Mouse (Mus musculus): ENCODE data around the gene Olfr221. TPM values are rescaled to one million over a fixed set of nuclear protein-coding genes. Genes with fewer than 3 reads are reported as not detected.
"Not testable (repeated sequence)": the region's sequence is repeated elsewhere in the genome, so short reads cannot be mapped to it uniquely, and the experiment has no call there.

The Olfr221 gene
- not detected for total RNA-seq (2018; cell fraction: chromatin; rRNA removed)
- total RNA-seq (2018; cell fraction: cytosol; rRNA removed) = not detected
- not detected for total RNA-seq (2018; cell fraction: nucleus; rRNA removed)
- polyA plus RNA-seq (2018) = not detected in 3 replicates

- 0% methylated on average over 2 of the region's 3 CpGs for WGBS (ENCODE audit: missing documents)
- H3K4me3 ChIP-seq (ENCODE audit: inconsistent target); H3K79me2 ChIP-seq (ENCODE audit: inconsistent target); H3K36me3 ChIP-seq (ENCODE audit: inconsistent target): not testable (repeated sequence)
- H3K27ac ChIP-seq = 0 out of 2 replicates have a peak within 1 kb of the TSS, but pooled peaks have one; percentile 27
Measured at GRCm38 (mm10) chr14:52042359-52042758, at the start of gene Olfr221. TSS of gene Olfr221 (minus strand) at chr14:52042459.

- Histone ChIP-seq H3K27ac (no peak overlapping the region), H3K36me3 (ENCODE audit: inconsistent target) (peaks cover 39% of the 10 kb centered on the region), H3K4me3 (ENCODE audit: inconsistent target) (no peak overlapping the region), H3K79me2 (ENCODE audit: inconsistent target) (peaks cover 95% of the 10 kb centered on the region)
Measured at GRCm38 (mm10) chr14:52083083-52083482, 40.8 kb upstream of the Olfr221 start.

GRCm38 (mm10) chr14:52071599-52072137 lies 29.4 kb upstream of the Olfr221 start:
- WGBS (ENCODE audit: missing documents) = 94% methylated on average over 15 of the region's 15 CpGs
- no peak overlapping the region for H3K27ac ChIP-seq
- H3K4me3 ChIP-seq (ENCODE audit: inconsistent target) = no peak overlapping the region
- peaks cover 28% of the 10 kb centered on the region for H3K36me3 ChIP-seq (ENCODE audit: inconsistent target)
- H3K79me2 ChIP-seq (ENCODE audit: inconsistent target) = no peaks in the 10 kb centered on the region

GRCm38 (mm10) chr14:52066135-52066534 lies 23.9 kb upstream of the Olfr221 start:
- Histone ChIP-seq H3K36me3 (ENCODE audit: inconsistent target) (no peaks in the 10 kb centered on the region), H3K4me3 (ENCODE audit: inconsistent target) (no peak overlapping the region), H3K79me2 (ENCODE audit: inconsistent target) (no peaks in the 10 kb centered on the region), H3K27ac (no peak overlapping the region)
- 86% methylated on average over 4 of the region's 4 CpGs for WGBS (ENCODE audit: missing documents)

GRCm38 (mm10) chr14:52061798-52062197 lies 19.5 kb upstream of the Olfr221 start:
- H3K27ac ChIP-seq = no peak overlapping the region
- H3K4me3 ChIP-seq (ENCODE audit: inconsistent target) = no peak overlapping the region
- no peaks in the 10 kb centered on the region for H3K36me3 ChIP-seq (ENCODE audit: inconsistent target)
- 95% methylated on average over 8 of the region's 8 CpGs for WGBS (ENCODE audit: missing documents)
- no peaks in the 10 kb centered on the region for H3K79me2 ChIP-seq (ENCODE audit: inconsistent target)

GRCm38 (mm10) chr14:52060800-52061199 lies 18.5 kb upstream of the Olfr221 start:
- Histone ChIP-seq H3K27ac (no peak overlapping the region), H3K36me3 (ENCODE audit: inconsistent target) (no peaks in the 10 kb centered on the region), H3K4me3 (ENCODE audit: inconsistent target) (no peak overlapping the region), H3K79me2 (ENCODE audit: inconsistent target) (no peaks in the 10 kb centered on the region)
- WGBS (ENCODE audit: missing documents) = 100% methylated on average over 1 of the region's 1 CpGs

GRCm38 (mm10) chr14:52059982-52060381 lies 17.7 kb upstream of the Olfr221 start:
- WGBS (ENCODE audit: missing documents) = 58% methylated on average over 4 of the region's 4 CpGs
- H3K79me2 ChIP-seq (ENCODE audit: inconsistent target) = no peaks in the 10 kb centered on the region
- H3K4me3 ChIP-seq (ENCODE audit: inconsistent target) = no peak overlapping the region
- no peak overlapping the region for H3K27ac ChIP-seq
- no peaks in the 10 kb centered on the region for H3K36me3 ChIP-seq (ENCODE audit: inconsistent target)

- H3K36me3 ChIP-seq (ENCODE audit: inconsistent target); H3K27ac ChIP-seq; H3K79me2 ChIP-seq (ENCODE audit: inconsistent target); H3K4me3 ChIP-seq (ENCODE audit: inconsistent target): not testable (repeated sequence)
- 83% methylated on average over 3 of the region's 3 CpGs for WGBS (ENCODE audit: missing documents)
Measured at GRCm38 (mm10) chr14:52052720-52053119, 10.5 kb upstream of the Olfr221 start.

GRCm38 (mm10) chr14:52045966-52046565 lies 3.8 kb upstream of the Olfr221 start:
- no peak overlapping the region for H3K27ac ChIP-seq
- H3K79me2 ChIP-seq (ENCODE audit: inconsistent target) = no peaks in the 10 kb centered on the region
- WGBS (ENCODE audit: missing documents) = 96% methylated on average over 9 of the region's 9 CpGs
- H3K4me3 ChIP-seq (ENCODE audit: inconsistent target) = no peak overlapping the region
- no peaks in the 10 kb centered on the region for H3K36me3 ChIP-seq (ENCODE audit: inconsistent target)

- Histone ChIP-seq H3K4me3 (ENCODE audit: inconsistent target) (no peak overlapping the region), H3K79me2 (ENCODE audit: inconsistent target) (no peaks in the 10 kb centered on the region), H3K36me3 (ENCODE audit: inconsistent target) (no peaks in the 10 kb centered on the region), H3K27ac (no peak overlapping the region)
- WGBS (ENCODE audit: missing documents) = 9% methylated on average over 8 of the region's 8 CpGs
Measured at GRCm38 (mm10) chr14:52044901-52045678, 2.8 kb upstream of the Olfr221 start.

GRCm38 (mm10) chr14:52043446-52043845 lies 1.2 kb upstream of the Olfr221 start:
- no peak overlapping the region for H3K4me3 ChIP-seq (ENCODE audit: inconsistent target)
- 71% methylated on average over 6 of the region's 6 CpGs for WGBS (ENCODE audit: missing documents)
- no peaks in the 10 kb centered on the region for H3K79me2 ChIP-seq (ENCODE audit: inconsistent target)
- H3K36me3 ChIP-seq (ENCODE audit: inconsistent target) = no peaks in the 10 kb centered on the region
- no peak overlapping the region for H3K27ac ChIP-seq

- H3K27ac ChIP-seq = no peak overlapping the region
- 80% methylated on average over 5 of the region's 5 CpGs for WGBS (ENCODE audit: missing documents)
- no peak overlapping the region for H3K4me3 ChIP-seq (ENCODE audit: inconsistent target)
- no peaks in the 10 kb centered on the region for H3K36me3 ChIP-seq (ENCODE audit: inconsistent target)
- no peaks in the 10 kb centered on the region for H3K79me2 ChIP-seq (ENCODE audit: inconsistent target)
Measured at GRCm38 (mm10) chr14:52039332-52039731, 2.9 kb downstream of the Olfr221 start.

GRCm38 (mm10) chr14:52035926-52036325 lies 6.3 kb downstream of the Olfr221 start:
- no peak overlapping the region for H3K4me3 ChIP-seq (ENCODE audit: inconsistent target)
- 99% methylated on average over 6 of the region's 6 CpGs for WGBS (ENCODE audit: missing documents)
- no peaks in the 10 kb centered on the region for H3K36me3 ChIP-seq (ENCODE audit: inconsistent target)
- no peaks in the 10 kb centered on the region for H3K79me2 ChIP-seq (ENCODE audit: inconsistent target)
- H3K27ac ChIP-seq = no peak overlapping the region

- Histone ChIP-seq H3K27ac (no peak overlapping the region), H3K79me2 (ENCODE audit: inconsistent target) (no peaks in the 10 kb centered on the region), H3K4me3 (ENCODE audit: inconsistent target) (no peak overlapping the region), H3K36me3 (ENCODE audit: inconsistent target) (no peaks in the 10 kb centered on the region)
- WGBS (ENCODE audit: missing documents) = 95% methylated on average over 4 of the region's 4 CpGs
Measured at GRCm38 (mm10) chr14:52026342-52026741, 15.9 kb downstream of the Olfr221 start.

GRCm38 (mm10) chr14:52024133-52024532 lies 18.1 kb downstream of the Olfr221 start:
- WGBS (ENCODE audit: missing documents) = 77% methylated on average over 2 of the region's 2 CpGs
- H3K4me3 ChIP-seq (ENCODE audit: inconsistent target) = no peak overlapping the region
- no peaks in the 10 kb centered on the region for H3K36me3 ChIP-seq (ENCODE audit: inconsistent target)
- H3K79me2 ChIP-seq (ENCODE audit: inconsistent target) = no peaks in the 10 kb centered on the region
- H3K27ac ChIP-seq = no peak overlapping the region
